24 mouse cellular contexts compared by ENCODE assay signal in genomic region chr15:103233119-103233518, GRCm38 (mm10). TPM values are rescaled to one million over a fixed set of nuclear protein-coding genes. Genes with fewer than 3 reads are reported as not detected.
A peak's percentile ranks its signal among the peaks of the same experiment; 100 is the strongest.
DNase-seq lines count a peak whose midpoint lies in the region; ATAC-seq and TF ChIP-seq lines count a peak whose summit lies in the region.
"Had no signal": no experiment of that assay in that cellular context is flagged by ENCODE, and none has a peak within 500 bp of the region (broad histone marks: within the 10 kb centered on the region; RNA-seq: fewer than 3 reads in every experiment).

No protein-coding gene starts in this region.

- no peak overlapping the region for H3K4me2 ChIP-seq in heart, postnatal 0 days (ENCODE audit: low read depth, low read length)
- no peak overlapping the region for H3K4me2 ChIP-seq in lung, embryonic 15.5 days
- no peak overlapping the region for H3K4me2 ChIP-seq in forebrain, embryonic 16.5 days (ENCODE audit: low read length)
- H3K4me2 ChIP-seq: embryonic facial prominence, embryonic 12.5 days; forebrain, embryonic 12.5 days; hindbrain, embryonic 15.5 days had no signal

- peak overlapping the region; percentile 78 for H3K27ac ChIP-seq in gastrocnemius, adult 2 months
- peak overlapping the region; percentile 64 for H3K27ac ChIP-seq in heart, postnatal 0 days (ENCODE audit: low read depth)
- peak overlapping the region; percentile 1; the same call in 1 of the 2 replicates for H3K27ac ChIP-seq in lung, embryonic 15.5 days
- H3K27ac ChIP-seq in forebrain, embryonic 16.5 days (ENCODE audit: low read length) = no peak overlapping the region
- H3K27ac ChIP-seq: embryonic facial prominence, embryonic 12.5 days; forebrain, embryonic 12.5 days; heart, embryonic 10.5 days; hindbrain, embryonic 15.5 days had no signal

- H3K4me1 ChIP-seq in heart, postnatal 0 days (ENCODE audit: control insufficient read depth, insufficient read depth) = peaks cover 9% of the 10 kb centered on the region
- peaks cover 10% of the 10 kb centered on the region for H3K4me1 ChIP-seq in lung, embryonic 15.5 days
- peaks cover 4% of the 10 kb centered on the region for H3K4me1 ChIP-seq in forebrain, embryonic 16.5 days (replicated peaks; ENCODE audit: control insufficient read depth, insufficient read depth, low read length)
- H3K4me1 ChIP-seq: heart, embryonic 10.5 days had no signal

- intact Hi-C loops in gastrocnemius, adult 2 months (cut with DNase I) = no loop called here
- intact Hi-C loops in gastrocnemius, postnatal 36 days (cut with DNase I) = no loop called here
- intact Hi-C loops in heart, postnatal 14 days (cut with DNase I) = no loop called here

- ATAC-seq in heart, postnatal 0 days (ENCODE audit: insufficient read depth, low read depth) = no peak
- no peak for ATAC-seq in lung, embryonic 15.5 days (ENCODE audit: borderline replicate concordance, extremely low read depth, low FRiP score, low TSS enrichment)
- no peak for ATAC-seq in forebrain, embryonic 16.5 days
- ATAC-seq: CD4-positive, CD25-positive, alpha-beta regulatory T cell, adult 4 months; forebrain, postnatal 0 days; intestine, embryonic 16.5 days had no signal

- H3K27me3 ChIP-seq in heart, postnatal 0 days (ENCODE audit: control insufficient read depth, insufficient read depth, low read length) = no peaks in the 10 kb centered on the region
- H3K27me3 ChIP-seq in lung, embryonic 15.5 days = no peaks in the 10 kb centered on the region
- no peaks in the 10 kb centered on the region for H3K27me3 ChIP-seq in forebrain, embryonic 16.5 days (replicated peaks; ENCODE audit: control insufficient read depth, insufficient read depth, low read length)
- H3K27me3 ChIP-seq: embryonic facial prominence, embryonic 12.5 days; forebrain, embryonic 12.5 days; hindbrain, embryonic 15.5 days had no signal

- TF ChIP-seq EP300 in heart, postnatal 0 days (IDR thresholded peaks at IDR 0.05; ENCODE audit: low read depth) = no peak

- 0 out of 2 replicates have a peak, but pooled peaks cover 5% of the 10 kb centered on the region for H3K36me3 ChIP-seq in heart, postnatal 0 days (replicated peaks; ENCODE audit: control insufficient read depth, insufficient read depth, low read length)
- peaks cover 13% of the 10 kb centered on the region; the same call in 1 of the 2 replicates for H3K36me3 ChIP-seq in lung, embryonic 15.5 days
- H3K36me3 ChIP-seq in forebrain, embryonic 16.5 days (ENCODE audit: control insufficient read depth, insufficient read depth) = peaks cover 3% of the 10 kb centered on the region; the same call in 1 of the 2 replicates

- DNase-seq in gastrocnemius, adult 2 months = peak; percentile 29
- no peak for DNase-seq in gastrocnemius, postnatal 36 days
- DNase-seq in heart, postnatal 0 days (ENCODE audit: low spot score) = no peak
- DNase-seq in heart, postnatal 14 days = no peak
- DNase-seq in lung, postnatal 4 days = no peak
- DNase-seq in telencephalon, adult 2 months (ENCODE audit: low read depth, low spot score) = peak; percentile 47
- DNase-seq: adrenal gland, adult 8-10 months; adrenal gland, postnatal 36 days; cerebellum, adult 11 months; cerebellum, adult 8-10 months; cerebellum, postnatal 14 days; embryo, embryonic 11 days; forebrain, postnatal 0 days; gastrocnemius, postnatal 14 days; heart, adult 18-20 months had no signal

- H3K4me3 ChIP-seq in gastrocnemius, adult 2 months = 0 out of 2 replicates have a peak overlapping the region, but pooled peaks have one; percentile 1
- H3K4me3 ChIP-seq in heart, postnatal 0 days (ENCODE audit: low read depth, low read length) = no peak overlapping the region
- no peak overlapping the region for H3K4me3 ChIP-seq in lung, embryonic 15.5 days
- H3K4me3 ChIP-seq in forebrain, embryonic 16.5 days (replicated peaks; ENCODE audit: low read length) = no peak overlapping the region
- H3K4me3 ChIP-seq: embryonic facial prominence, embryonic 12.5 days; forebrain, embryonic 12.5 days; heart, embryonic 10.5 days; hindbrain, embryonic 15.5 days had no signal

- H3K9ac ChIP-seq in heart, postnatal 0 days (replicated peaks; ENCODE audit: low read depth, low read length) = no peak overlapping the region
- H3K9ac ChIP-seq in lung, embryonic 15.5 days = no peak overlapping the region
- H3K9ac ChIP-seq in forebrain, embryonic 16.5 days (replicated peaks; ENCODE audit: low read depth, low read length) = no peak overlapping the region
- H3K9ac ChIP-seq: embryonic facial prominence, embryonic 12.5 days; forebrain, embryonic 12.5 days; forebrain, postnatal 0 days; hindbrain, embryonic 15.5 days had no signal

- WGBS in heart, postnatal 0 days = 40% methylated on average over 2 of the region's 2 CpGs
- WGBS in lung, embryonic 15.5 days = 61% methylated on average over 2 of the region's 2 CpGs
- 84% methylated on average over 2 of the region's 2 CpGs for whole genome bisulfite sequencing in forebrain, embryonic 16.5 days

- H3K9me3 ChIP-seq in heart, postnatal 0 days (replicated peaks; ENCODE audit: control insufficient read depth, low read length) = no peaks in the 10 kb centered on the region
- H3K9me3 ChIP-seq in lung, embryonic 15.5 days = no peaks in the 10 kb centered on the region
- no peaks in the 10 kb centered on the region for H3K9me3 ChIP-seq in forebrain, embryonic 16.5 days (ENCODE audit: control insufficient read depth, low read length)
- H3K9me3 ChIP-seq: embryonic facial prominence, embryonic 12.5 days; forebrain, embryonic 12.5 days; G1E; heart, embryonic 10.5 days; hindbrain, embryonic 15.5 days had no signal

- TF ChIP-seq CTCF in gastrocnemius, adult 2 months (IDR thresholded peaks at IDR 0.05) = no peak
- TF ChIP-seq CTCF in heart, postnatal 0 days (IDR thresholded peaks at IDR 0.05; ENCODE audit: low read depth) = no peak

RNA-seq across cellular contexts. Expression of gene Cbx5, which starts 6.5 kb away (rescaled TPM):
- 10 to 100 TPM; 24.4 to 36.6 TPM for total RNA-seq in gastrocnemius, adult 2 months (2021)
- total RNA-seq in gastrocnemius, postnatal 36 days (2021) = 10 to 100 TPM; 26.4 to 26.6 TPM
- 54.1 and 81.6 TPM in 2 replicates for total RNA-seq in heart, postnatal 0 days (2014; rRNA removed; ENCODE audit: low replicate concordance)
- 41.5 and 42.1 TPM in 2 replicates for polyA plus RNA-seq in heart, postnatal 0 days (2015; fragmentation: Nextera tagmentation; extraction: Ambion mirVana)
- total RNA-seq in heart, postnatal 14 days (2021) = 10 to 100 TPM; 54.6 to 65.4 TPM
- polyA plus RNA-seq in lung, embryonic 15.5 days (2015; fragmentation: Nextera tagmentation; extraction: Ambion mirVana) = 115 and 117 TPM in 2 replicates
- 132 and 139 TPM in 2 replicates for polyA plus RNA-seq in forebrain, embryonic 16.5 days (2015; fragmentation: Nextera tagmentation; extraction: Ambion mirVana)

RNA-seq across cellular contexts. Expression of gene Hnrnpa1, which starts 7.1 kb away (rescaled TPM):
- total RNA-seq in gastrocnemius, adult 2 months (2021) = 10 to 100 TPM; 93.9 to 98.7 TPM
- total RNA-seq in gastrocnemius, postnatal 36 days (2021) = 100 to 1,000 TPM in 1 of 2 experiments, 10 to 100 TPM in 1; 80.3 to 101 TPM
- 37.0 and 88.5 TPM in 2 replicates for total RNA-seq in heart, postnatal 0 days (2014; rRNA removed; ENCODE audit: low replicate concordance)
- polyA plus RNA-seq in heart, postnatal 0 days (2015; fragmentation: Nextera tagmentation; extraction: Ambion mirVana) = 260 and 284 TPM in 2 replicates
- 100 to 1,000 TPM; 174 to 180 TPM for total RNA-seq in heart, postnatal 14 days (2021)
- 860 and 895 TPM in 2 replicates for polyA plus RNA-seq in lung, embryonic 15.5 days (2015; fragmentation: Nextera tagmentation; extraction: Ambion mirVana)
- 935 and 1,030 TPM in 2 replicates for polyA plus RNA-seq in forebrain, embryonic 16.5 days (2015; fragmentation: Nextera tagmentation; extraction: Ambion mirVana)

RNA-seq across cellular contexts. Expression of gene Nfe2, which starts 25.1 kb away (rescaled TPM):
- not detected for total RNA-seq in gastrocnemius, adult 2 months (2021)
- not detected for total RNA-seq in gastrocnemius, postnatal 36 days (2021)
- 1.9 and 2.5 TPM in 2 replicates for total RNA-seq in heart, postnatal 0 days (2014; rRNA removed; ENCODE audit: low replicate concordance)
- 0.93 and 1.2 TPM in 2 replicates for polyA plus RNA-seq in heart, postnatal 0 days (2015; fragmentation: Nextera tagmentation; extraction: Ambion mirVana)
- under 1 TPM; 0.60 to 0.83 TPM for total RNA-seq in heart, postnatal 14 days (2021)
- polyA plus RNA-seq in lung, embryonic 15.5 days (2015; fragmentation: Nextera tagmentation; extraction: Ambion mirVana) = 3.6 and 4.7 TPM in 2 replicates
- 0.30 and 0.39 TPM in 2 replicates for polyA plus RNA-seq in forebrain, embryonic 16.5 days (2015; fragmentation: Nextera tagmentation; extraction: Ambion mirVana)
- total RNA-seq: gastrocnemius, postnatal 14 days had no signal

RNA-seq across cellular contexts. Expression of gene Copz1, which starts 39.4 kb away (rescaled TPM):
- total RNA-seq in gastrocnemius, adult 2 months (2021) = 10 to 100 TPM; 38.5 to 41.4 TPM
- 10 to 100 TPM; 33.4 to 34.6 TPM for total RNA-seq in gastrocnemius, postnatal 36 days (2021)
- 109 and 117 TPM in 2 replicates for total RNA-seq in heart, postnatal 0 days (2014; rRNA removed; ENCODE audit: low replicate concordance)
- 124 TPM in 2 replicates for polyA plus RNA-seq in heart, postnatal 0 days (2015; fragmentation: Nextera tagmentation; extraction: Ambion mirVana)
- 10 to 100 TPM; 58.9 to 63.6 TPM for total RNA-seq in heart, postnatal 14 days (2021)
- polyA plus RNA-seq in lung, embryonic 15.5 days (2015; fragmentation: Nextera tagmentation; extraction: Ambion mirVana) = 287 and 293 TPM in 2 replicates
- 221 TPM in 2 replicates for polyA plus RNA-seq in forebrain, embryonic 16.5 days (2015; fragmentation: Nextera tagmentation; extraction: Ambion mirVana)

Comparison
In these comparisons a context has a peak if more than half of its experiments do, and no peak if none do; other contexts are left out.
1. DNase-seq: peak in gastrocnemius, adult 2 months (single experiment) and telencephalon, adult 2 months (single experiment); none in gastrocnemius, postnatal 36 days (0 of 2), heart, postnatal 0 days (single experiment), heart, postnatal 14 days (0 of 2) and lung, postnatal 4 days (0 of 2).